ENCODE assay signal across 8 mouse cellular contexts in the genomic region with DNA sequence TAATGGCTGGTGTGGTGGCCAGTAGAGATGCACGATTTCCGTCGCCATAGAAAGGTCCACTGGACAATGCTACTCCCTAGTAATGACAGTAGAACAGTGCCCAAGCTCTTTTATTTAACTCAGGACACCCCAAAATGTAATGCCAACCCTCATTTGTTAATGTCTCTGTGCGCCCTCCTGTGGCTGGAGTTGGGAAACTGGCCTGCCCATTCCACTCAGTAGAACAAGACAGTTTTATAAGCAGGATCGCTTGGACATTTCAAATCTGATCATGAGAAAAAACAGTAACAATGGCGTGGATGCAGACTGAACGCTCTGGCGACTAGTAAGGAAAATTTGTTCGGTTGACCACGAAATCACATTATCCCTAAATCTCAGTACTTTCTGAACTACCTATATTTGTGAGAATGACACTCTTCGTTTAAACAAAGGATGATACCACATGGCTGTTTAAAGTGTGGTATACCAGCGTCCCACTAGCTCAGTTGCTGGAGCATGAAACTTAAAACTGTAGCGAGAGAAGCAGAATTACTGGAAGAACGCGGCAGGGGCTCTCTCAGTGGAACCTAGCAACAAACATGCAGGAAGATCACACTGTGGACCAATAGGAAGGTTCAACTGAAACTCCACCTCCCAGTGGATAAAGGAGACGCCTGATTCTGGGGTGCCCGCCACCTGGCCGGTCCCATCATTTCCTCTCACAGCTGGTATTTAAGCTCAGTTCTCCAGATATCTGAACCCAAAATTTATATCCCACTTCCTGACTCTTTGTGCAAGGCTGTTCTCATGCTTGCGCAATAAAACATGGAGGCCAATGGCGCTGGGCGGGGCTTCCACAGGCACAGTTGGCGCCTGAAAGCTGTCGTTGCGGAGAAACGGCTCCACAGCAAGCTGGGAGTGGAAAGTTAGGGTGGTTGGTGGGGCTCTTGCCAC. TPM values are rescaled to one million over a fixed set of nuclear protein-coding genes. Genes with fewer than 3 reads are reported as not detected.
A peak's percentile ranks its signal among the peaks of the same experiment; 100 is the strongest.
DNase-seq lines count a peak whose midpoint lies in the region; ATAC-seq and TF ChIP-seq lines count a peak whose summit lies in the region.

No protein-coding gene starts in this region.

- peak overlapping the region; percentile 83 for H3K27ac ChIP-seq in hindbrain, embryonic 13.5 days
- peak overlapping the region; percentile 85 for H3K27ac ChIP-seq in lung, postnatal 0 days (ENCODE audit: low read length)

- H3K4me2 ChIP-seq in hindbrain, embryonic 13.5 days: peak overlapping the region; percentile 55
- peak overlapping the region; percentile 51 for H3K4me2 ChIP-seq in lung, postnatal 0 days (replicated peaks; ENCODE audit: low read depth, low read length)

- H3K4me1 ChIP-seq in hindbrain, embryonic 13.5 days (replicated peaks): no peaks in the 10 kb centered on the region
- H3K4me1 ChIP-seq in lung, postnatal 0 days (ENCODE audit: insufficient read depth, low read depth, low read length): no peaks in the 10 kb centered on the region

- peak; percentile 82 for DNase-seq in NIH3T3 (ENCODE audit: low read depth)
- DNase-seq in cerebellum, postnatal 10 days: peak; percentile 82 to 86
- DNase-seq in frontal cortex, postnatal 14 days (ENCODE audit: low spot score in 2 of 2): peak; percentile 39 to 48
- DNase-seq in layer of hippocampus, postnatal 14 days (ENCODE audit: low spot score in 2 of 2): peak; percentile 65 to 71
- DNase-seq in lung, postnatal 0 days (ENCODE audit: low spot score): peak; percentile 80
- peak; percentile 31 for DNase-seq in ovary, adult 18-20 months (ENCODE audit: low spot score)
- peak; percentile 60 for DNase-seq in thymus, postnatal 0 days (ENCODE audit: low spot score)

- H3K27me3 ChIP-seq in hindbrain, embryonic 13.5 days: no peaks in the 10 kb centered on the region
- no peaks in the 10 kb centered on the region for H3K27me3 ChIP-seq in lung, postnatal 0 days (replicated peaks; ENCODE audit: insufficient read depth, low read length)

- TF ChIP-seq CTCF in lung, postnatal 0 days (IDR thresholded peaks at IDR 0.05): peak; percentile 66

- no peaks in the 10 kb centered on the region for H3K9me3 ChIP-seq in hindbrain, embryonic 13.5 days
- no peaks in the 10 kb centered on the region for H3K9me3 ChIP-seq in lung, postnatal 0 days (ENCODE audit: low read length)

- peak overlapping the region; percentile 61 for H3K9ac ChIP-seq in hindbrain, embryonic 13.5 days
- H3K9ac ChIP-seq in lung, postnatal 0 days (replicated peaks; ENCODE audit: low read depth): no peak overlapping the region; the same call in 1 of the 2 replicates

- no peak for TF ChIP-seq EP300 in lung, postnatal 0 days (IDR thresholded peaks at IDR 0.05)

- ATAC-seq in hindbrain, embryonic 13.5 days (ENCODE audit: low FRiP score): peak; percentile 92
- ATAC-seq in lung, postnatal 0 days: peak; percentile 83

- 27% methylated on average over 25 of the region's 25 CpGs for WGBS in hindbrain, embryonic 13.5 days
- WGBS in lung, postnatal 0 days: 24% methylated on average over 25 of the region's 25 CpGs

- H3K4me3 ChIP-seq in hindbrain, embryonic 13.5 days: peak overlapping the region; percentile 40
- peak overlapping the region; percentile 37 for H3K4me3 ChIP-seq in lung, postnatal 0 days (ENCODE audit: low read depth, low read length)

- H3K36me3 ChIP-seq in hindbrain, embryonic 13.5 days: no peaks in the 10 kb centered on the region
- H3K36me3 ChIP-seq in lung, postnatal 0 days (ENCODE audit: insufficient read depth, low read length): no peaks in the 10 kb centered on the region

RNA-seq across cellular contexts. Expression of gene Rbbp7, which starts 24.9 kb away (rescaled TPM):
- 217 and 218 TPM in 2 replicates for polyA plus RNA-seq in hindbrain, embryonic 13.5 days (2015; fragmentation: Nextera tagmentation; extraction: Ambion mirVana)
- total RNA-seq in layer of hippocampus, postnatal 14 days (2021): 100 to 1,000 TPM; 150 to 153 TPM
- 193 and 201 TPM in 2 replicates for polyA plus RNA-seq in lung, postnatal 0 days (2015; fragmentation: Nextera tagmentation; extraction: Ambion mirVana)
- 367 and 379 TPM in 2 replicates for polyA plus RNA-seq in thymus, postnatal 0 days (2015; fragmentation: Nextera tagmentation; extraction: Ambion mirVana)

Comparison
In these comparisons a context has a peak if more than half of its experiments do, and no peak if none do; other contexts are left out.
1. Peak in every context shown above with its lines: DNase-seq, ATAC-seq, H3K4me3 ChIP-seq and H3K27ac ChIP-seq.
2. DNase-seq: peak in every context shown above with its lines; median percentile 84 in cerebellum, postnatal 10 days; 82 in NIH3T3; 80 in lung, postnatal 0 days; 68 in layer of hippocampus, postnatal 14 days; 60 in thymus, postnatal 0 days; 44 in frontal cortex, postnatal 14 days; 31 in ovary, adult 18-20 months.